Mouse (Mus musculus): ENCODE results near the gene Slc25a33.
"Not testable (repeated sequence)": the region's sequence is repeated elsewhere in the genome, so short reads cannot be mapped to it uniquely, and the experiment has no call there.

The Slc25a33 gene

GRCm38 (mm10) chr4:149774094-149774470, at the start of gene Slc25a33:
TSS of gene Slc25a33 (minus strand) at chr4:149774277.
- peak; percentile 83 for DNase-seq (ENCODE audit: low spot score)

DNA sequence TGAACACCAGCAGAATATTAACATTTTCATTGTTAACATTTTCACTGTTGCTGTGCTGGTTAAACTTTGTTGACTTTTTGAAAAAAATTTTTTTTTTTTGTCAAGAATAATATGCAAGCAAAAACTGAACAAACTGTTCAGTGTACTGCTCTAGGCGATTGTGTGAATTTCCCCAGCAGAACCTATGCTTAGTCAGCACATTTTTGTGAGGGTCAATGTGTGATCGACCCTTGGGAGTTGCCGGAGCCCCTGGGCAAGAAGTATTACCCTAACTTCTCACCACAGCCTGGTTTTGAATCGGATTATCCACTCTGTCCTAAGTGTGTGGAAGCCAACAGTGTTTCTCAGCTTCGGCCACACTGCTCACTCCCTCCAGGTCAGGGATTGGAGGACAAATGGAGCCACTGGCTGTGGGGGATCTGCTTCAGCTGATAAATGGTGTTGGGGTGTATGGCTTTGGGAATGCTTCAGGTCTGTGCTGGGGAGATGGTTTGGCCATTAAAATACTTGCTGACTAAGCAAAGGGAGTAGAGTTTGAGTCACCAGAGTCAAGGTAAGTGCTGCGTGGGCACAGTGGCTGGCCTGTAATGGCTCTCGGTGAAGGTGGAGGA, 48.6 kb upstream of the Slc25a33 start:
- DNase-seq (ENCODE audit: low spot score), result no peak

DNA sequence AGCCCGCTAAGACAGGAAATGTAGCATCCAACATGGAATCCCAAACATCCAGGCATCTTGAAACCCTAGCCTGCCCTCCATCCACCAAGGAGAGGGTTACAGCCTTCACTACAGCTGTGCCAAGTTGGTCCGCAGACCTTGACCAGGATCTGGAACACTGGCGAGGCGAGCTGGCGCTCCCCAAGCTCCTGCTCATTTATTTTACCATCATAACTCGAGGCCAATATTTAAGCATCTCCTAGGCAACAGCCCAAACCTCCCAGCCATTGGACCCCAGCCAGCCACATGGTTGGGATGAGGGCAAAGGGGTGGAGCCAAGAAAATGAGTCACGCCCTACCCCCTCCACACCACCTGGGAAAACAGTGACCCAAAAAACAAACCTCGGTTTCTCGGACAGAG, 48.0 kb upstream of the Slc25a33 start:
- no peak for DNase-seq (ENCODE audit: low spot score)

- DNase-seq (ENCODE audit: low spot score), result no peak
Observed at GRCm38 (mm10) chr4:149820569-149820968, 46.5 kb upstream of the Slc25a33 start.

DNA sequence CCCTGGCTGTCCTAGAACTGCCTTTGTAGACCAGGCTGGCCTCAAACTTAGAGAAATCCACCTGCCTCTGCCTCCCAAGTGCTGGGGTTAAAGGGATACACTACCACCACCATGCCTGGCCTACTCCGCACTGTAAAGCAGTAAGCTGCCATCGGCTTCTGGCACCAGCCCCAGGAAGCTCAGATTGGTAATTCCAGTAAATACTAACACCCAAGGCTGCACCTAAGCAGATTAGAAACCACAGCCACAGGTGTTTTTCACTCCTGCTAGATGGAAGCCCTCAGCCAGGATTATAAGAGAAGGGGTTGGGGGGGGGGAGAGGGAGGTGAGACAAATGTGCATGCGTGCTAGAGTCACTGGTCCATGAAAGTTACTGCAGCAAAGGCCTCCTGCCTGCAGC, 45.1 kb upstream of the Slc25a33 start:
- no peak for DNase-seq (ENCODE audit: low spot score)

DNA sequence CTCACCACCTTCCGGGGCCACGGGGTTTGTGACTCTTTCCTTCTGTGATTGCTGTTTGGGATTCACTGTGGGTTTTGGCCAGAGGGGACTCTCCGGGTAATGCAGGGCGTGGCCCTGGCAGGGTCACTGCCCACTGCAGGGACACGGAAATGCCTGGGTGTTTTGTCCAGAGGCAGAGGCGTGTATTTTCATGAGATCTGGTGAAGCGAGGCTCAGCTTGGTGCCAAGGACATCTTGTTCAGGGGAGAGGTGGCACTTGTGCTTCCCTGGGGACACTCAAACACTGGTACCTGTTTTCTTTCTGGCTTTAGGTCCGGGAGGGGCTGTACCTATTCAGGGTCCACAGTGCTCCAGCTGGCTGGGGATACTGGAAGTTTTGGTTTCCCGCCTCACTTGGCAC, 42.5 kb upstream of the Slc25a33 start:
- no peak for DNase-seq (ENCODE audit: low spot score)

GRCm38 (mm10) chr4:149815586-149815985, 41.5 kb upstream of the Slc25a33 start:
- no peak for DNase-seq (ENCODE audit: low spot score)

GRCm38 (mm10) chr4:149813409-149814184, 39.5 kb upstream of the Slc25a33 start:
- no peak for DNase-seq (ENCODE audit: low spot score)

DNA sequence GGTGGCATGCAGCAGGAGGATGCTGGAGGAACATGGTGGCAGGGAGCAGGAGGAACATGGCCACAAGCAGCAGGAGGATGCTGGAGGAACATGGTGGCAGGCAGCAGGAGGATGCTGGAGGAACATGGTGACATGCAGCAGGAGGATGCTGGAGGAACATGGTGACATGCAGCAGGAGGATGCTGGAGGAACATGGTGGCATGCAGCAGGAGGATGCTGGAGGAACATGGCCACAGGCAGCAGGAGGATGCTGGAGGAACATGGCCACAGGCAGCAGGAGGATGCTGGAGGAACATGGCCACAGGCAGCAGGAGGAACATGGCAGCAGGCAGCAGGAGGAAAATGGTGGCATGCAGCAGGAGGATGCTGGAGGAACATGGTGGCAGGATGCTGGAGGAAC, 36.3 kb upstream of the Slc25a33 start:
- not testable (repeated sequence) for DNase-seq (ENCODE audit: low spot score)

- DNase-seq (ENCODE audit: low spot score), result no peak
Observed at GRCm38 (mm10) chr4:149808584-149809227, 34.6 kb upstream of the Slc25a33 start.

GRCm38 (mm10) chr4:149808060-149808567, 34.0 kb upstream of the Slc25a33 start:
- no peak for DNase-seq (ENCODE audit: low spot score)

DNA sequence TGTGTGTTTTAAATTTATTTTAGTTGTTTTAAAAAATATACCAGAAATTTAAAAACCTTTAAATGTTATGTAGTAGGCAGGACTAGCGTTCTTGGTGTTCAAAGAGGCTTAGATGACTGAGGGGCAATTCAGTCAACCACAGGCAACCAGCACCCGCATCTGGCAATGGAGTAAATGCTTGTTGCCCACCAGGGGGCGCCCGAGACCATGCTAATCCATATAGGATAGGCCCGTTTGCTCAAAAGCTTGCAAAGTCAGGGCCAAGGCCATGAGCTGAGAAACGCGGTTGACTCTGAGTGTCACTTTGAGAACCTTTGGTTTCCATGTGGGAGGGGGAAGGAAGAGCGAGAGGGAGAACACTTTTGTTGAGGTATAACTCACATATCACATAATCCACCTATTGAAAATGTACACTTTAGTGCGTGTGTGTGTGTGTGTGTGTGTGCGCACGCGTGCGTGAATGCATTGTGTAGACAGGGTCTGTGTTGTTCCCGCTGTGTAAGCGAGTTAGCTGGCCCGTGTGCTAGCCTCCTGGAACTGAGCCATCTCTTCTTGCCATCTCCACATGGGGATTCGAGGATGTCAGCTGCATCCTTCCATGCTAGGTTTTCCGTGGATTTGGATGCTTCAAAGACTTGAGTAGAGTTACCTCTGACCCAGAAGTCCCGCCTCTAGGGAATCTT, 32.8 kb upstream of the Slc25a33 start:
- peak; percentile 80 for DNase-seq (ENCODE audit: low spot score)

DNA sequence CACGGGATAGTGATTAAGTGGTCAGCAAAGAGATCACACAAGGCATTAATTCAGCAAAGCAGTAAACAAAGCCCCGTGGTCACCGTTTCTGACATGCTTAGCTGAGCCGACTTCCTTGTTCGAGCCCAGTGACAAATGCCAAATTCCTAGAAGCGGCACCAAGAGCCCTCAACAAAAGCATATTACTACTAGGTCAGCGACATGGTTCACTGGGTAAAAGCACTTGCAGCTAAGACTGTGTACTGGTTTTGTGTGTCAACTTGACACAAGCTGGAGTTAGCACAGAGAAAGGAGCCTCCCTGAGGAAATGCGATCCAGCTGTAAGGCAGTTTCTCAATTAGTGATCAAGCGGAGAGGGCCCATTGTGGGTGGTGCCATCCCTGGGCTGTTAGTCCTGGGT, 28.2 kb upstream of the Slc25a33 start:
- no peak for DNase-seq (ENCODE audit: low spot score)

- no peak for DNase-seq (ENCODE audit: low spot score)
Observed at GRCm38 (mm10) chr4:149800576-149800975, 26.5 kb upstream of the Slc25a33 start.

- no peak for DNase-seq (ENCODE audit: low spot score)
Observed at GRCm38 (mm10) chr4:149800172-149800464, 26.0 kb upstream of the Slc25a33 start.

DNA sequence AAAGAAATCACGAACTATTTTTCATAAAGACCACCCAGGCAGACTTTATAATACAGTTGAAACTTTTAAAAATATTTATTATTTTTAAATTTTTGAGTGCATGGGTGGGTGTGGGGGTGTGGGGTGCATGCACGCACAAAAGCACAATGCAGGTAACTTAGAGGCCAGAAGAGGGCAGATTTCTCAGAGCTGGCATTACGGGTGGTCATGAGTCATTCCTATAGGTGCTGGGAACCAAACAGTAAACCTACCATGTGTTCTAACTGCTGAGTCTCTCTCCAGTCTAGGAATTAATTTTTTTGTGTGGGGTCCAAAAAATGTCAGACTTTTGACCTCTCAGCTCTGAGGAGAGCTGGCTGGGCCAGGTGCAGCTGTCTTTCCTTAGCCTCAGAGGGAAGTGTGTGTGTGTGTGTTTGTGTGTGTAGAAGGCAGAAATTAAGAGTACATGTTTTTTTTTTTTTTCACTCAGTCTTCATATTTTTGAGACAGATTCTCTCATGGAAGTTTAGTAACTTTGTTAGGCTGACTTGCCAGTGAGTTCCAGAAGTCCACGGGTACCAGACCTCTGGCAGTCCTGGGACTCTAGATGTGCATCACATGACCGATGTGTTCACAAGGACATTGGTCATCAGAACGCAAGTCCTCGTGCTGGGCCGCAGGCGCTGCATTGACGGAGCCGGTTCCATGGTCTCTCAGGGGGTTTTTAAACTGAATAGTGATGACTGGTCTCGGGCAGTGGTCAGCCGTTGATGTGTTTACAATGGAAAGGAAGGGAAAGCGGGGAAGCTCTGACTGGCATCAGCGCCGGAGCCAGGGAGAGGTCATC, 25.5 kb upstream of the Slc25a33 start:
- DNase-seq (ENCODE audit: low spot score), result no peak

- DNase-seq (ENCODE audit: low spot score), result no peak
Observed at GRCm38 (mm10) chr4:149798684-149799309, 24.7 kb upstream of the Slc25a33 start.

GRCm38 (mm10) chr4:149798116-149798515, 24.0 kb upstream of the Slc25a33 start:
- no peak for DNase-seq (ENCODE audit: low spot score)

- DNase-seq (ENCODE audit: low spot score), result no peak
Observed at GRCm38 (mm10) chr4:149797220-149797610, 23.1 kb upstream of the Slc25a33 start.

DNA sequence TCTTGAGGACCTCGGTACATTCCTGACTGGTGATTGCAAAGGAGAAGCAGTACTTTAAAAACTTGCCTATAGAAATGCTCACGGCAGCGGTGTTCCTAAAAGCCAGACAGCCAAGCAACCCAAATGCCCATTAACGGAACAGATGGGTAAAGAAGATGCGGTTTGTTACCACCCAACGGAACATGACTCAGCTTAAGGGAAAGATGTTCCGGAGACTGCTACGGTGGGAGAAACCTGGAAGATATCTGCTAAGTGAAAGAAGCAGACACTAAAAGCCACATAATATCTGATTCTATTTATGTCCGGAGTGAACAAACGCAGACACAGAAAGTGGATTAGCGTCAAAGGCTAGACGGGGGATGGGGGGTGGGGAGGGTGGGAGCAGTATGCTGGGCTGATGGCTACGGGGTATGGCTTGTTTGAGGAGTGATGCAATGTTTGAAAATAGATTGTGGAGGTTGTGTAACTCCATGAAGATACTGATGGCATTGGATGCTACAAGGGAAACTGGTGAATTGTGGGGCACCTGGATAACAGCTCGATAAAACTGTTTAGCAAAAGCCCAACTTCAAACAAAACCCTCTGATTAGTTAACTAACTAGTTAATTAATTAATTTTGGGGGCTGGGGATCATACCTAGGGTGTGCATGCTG, 22.6 kb upstream of the Slc25a33 start:
- DNase-seq (ENCODE audit: low spot score), result peak; percentile 53

- no peak for DNase-seq (ENCODE audit: low spot score)
Observed at GRCm38 (mm10) chr4:149794966-149795477, 20.9 kb upstream of the Slc25a33 start.
